Mouse (Mus musculus): ENCODE measurements at regions not wholly inside any gene's neighbourhood (a gene's known extent, or its start where the extent isn't known, plus 50 kb on each side); places are given as distances from the start of the nearest gene placed in this dataset.

DNA sequence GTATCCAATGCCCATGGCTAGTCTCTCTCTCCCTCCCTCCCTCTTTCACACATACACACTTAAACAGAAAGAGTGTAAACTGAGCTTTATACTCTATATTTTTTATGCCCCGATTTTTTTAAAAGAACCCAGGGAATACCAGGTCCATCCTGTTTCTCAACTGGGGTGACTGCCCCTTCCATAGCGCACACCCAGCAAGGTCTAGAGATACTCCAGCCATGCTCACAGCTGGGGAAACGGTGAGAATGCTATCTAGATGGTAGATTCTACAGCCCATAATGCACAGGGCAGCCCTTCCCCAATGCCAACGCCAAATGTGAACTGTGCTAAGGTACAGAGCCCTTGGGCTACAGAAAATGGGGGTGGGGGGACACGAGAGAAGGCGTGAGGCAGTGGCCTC, 51.2 kb upstream of the Tln2 start:
- DNase-seq (ENCODE audit: low read depth, low spot score) = no peak

- no peak for DNase-seq (ENCODE audit: low read depth, low spot score)
Observed at GRCm38 (mm10) chr9:67611676-67612075, 52.2 kb upstream of the Tln2 start.

DNA sequence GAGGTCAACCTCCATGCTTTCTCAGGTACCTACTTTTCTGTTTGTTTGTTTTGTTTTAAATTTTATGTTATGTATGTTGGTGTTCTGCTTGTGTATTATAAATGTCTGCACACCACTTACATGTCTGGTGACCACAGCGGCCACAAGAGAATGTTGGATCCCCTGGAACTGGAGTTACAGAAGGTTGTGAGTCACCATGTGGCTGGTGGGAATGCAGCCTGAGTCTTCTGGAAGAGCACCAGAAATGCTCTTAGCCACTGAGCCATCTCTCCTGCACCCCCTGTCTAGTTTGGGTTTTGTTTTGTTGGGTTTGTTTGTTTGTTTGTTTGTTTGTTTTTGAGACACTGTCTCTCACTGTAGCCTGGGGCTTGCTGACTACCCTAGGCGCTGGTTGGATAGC, 52.6 kb upstream of the Tln2 start:
- DNase-seq (ENCODE audit: low read depth, low spot score) = no peak

- no peak for DNase-seq (ENCODE audit: low read depth, low spot score)
Observed at GRCm38 (mm10) chr9:67614068-67614727, 54.7 kb upstream of the Tln2 start.

DNA sequence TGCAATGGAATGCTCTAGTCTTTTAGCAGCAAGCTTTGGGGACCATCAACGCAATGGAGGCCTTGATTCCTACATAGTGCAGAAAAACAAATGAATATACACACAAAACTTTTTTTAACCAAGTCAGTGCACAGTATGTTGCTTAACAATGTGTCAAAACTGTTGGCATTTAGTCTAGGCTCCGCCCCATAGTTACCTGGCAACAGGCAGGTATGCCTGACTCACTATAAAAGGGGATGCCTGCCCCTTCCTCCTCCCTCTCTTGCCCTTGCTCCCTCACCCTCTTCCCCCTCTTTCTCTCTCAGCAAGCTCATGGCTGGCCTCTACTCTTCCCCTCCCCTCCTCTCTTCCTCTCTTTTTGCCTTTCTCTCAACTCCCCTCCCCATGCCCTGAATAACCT, 56.7 kb upstream of the Tln2 start:
- DNase-seq (ENCODE audit: low read depth, low spot score) = no peak

- DNase-seq (ENCODE audit: low read depth, low spot score) = no peak
Observed at GRCm38 (mm10) chr9:67617341-67618217, 58.1 kb upstream of the Tln2 start.

GRCm38 (mm10) chr9:67620945-67621344, 61.4 kb upstream of the Tln2 start:
- no peak for DNase-seq (ENCODE audit: low read depth, low spot score)

DNA sequence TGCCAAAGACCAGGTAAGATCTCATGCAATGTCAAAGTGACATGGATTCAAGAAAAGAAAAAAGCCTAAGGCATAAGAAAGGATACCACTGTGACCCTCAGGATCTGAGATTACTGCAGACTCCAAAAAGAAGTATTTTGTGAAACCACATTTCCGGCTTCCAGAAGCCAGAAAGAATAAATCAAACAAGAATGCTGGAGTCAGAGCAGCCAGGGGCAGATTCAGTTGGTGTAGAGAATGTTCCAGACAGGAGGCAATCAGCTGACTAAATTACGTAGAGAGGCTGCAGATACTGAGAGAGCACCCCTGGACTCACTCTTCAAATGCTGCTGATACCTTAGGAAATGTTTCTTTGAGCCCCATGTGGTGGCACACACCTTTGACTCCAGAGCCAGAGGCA, 67.7 kb upstream of the Tln2 start:
- DNase-seq (ENCODE audit: low read depth, low spot score) = no peak

- DNase-seq (ENCODE audit: low read depth, low spot score) = no peak
Observed at GRCm38 (mm10) chr9:67629624-67630023, 70.1 kb upstream of the Tln2 start.

DNA sequence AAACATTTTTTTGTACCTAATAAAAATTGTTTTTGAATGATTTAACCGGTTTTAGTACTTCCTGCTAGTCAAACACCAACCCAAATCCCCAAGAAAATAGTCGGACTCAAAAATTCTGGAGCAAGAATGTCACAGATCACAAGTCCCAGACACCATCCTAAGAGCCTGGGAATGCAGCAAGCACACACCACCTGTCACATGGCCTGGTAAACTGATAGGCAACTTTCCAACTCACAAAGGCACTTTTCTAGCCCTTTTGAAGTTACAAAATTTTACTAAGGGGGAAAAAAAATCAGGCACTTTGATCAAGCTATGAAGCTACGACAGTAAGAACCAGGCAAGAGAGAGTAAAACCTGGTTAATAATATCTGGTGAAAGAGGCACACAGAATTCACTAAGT, 70.7 kb upstream of the Tln2 start:
- no peak for DNase-seq (ENCODE audit: low read depth, low spot score)

DNA sequence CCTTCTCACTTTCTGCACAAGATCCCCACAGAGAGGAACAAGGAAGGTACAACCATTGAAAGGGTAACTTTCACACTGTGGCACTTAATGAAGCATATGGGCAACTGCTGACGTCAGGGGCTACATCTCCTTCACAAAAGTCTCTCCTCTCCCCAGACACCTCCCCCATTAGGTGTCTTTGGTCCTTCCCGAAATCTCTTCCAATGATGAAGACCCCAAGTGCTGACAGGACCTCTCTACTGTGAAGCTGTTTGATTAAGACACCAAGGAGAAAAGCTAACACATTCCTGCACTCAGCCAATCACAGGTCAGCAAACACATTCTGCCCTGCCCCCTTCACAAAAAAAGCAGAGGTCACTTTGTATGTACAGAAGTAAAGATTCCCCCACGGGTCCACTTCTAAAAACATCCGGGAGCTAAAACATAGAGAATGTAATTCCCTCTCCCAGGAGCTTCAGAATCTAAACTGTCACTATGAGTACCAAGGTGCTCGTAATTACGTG, 72.3 kb upstream of the Tln2 start:
- DNase-seq (ENCODE audit: low read depth, low spot score) = no peak

DNA sequence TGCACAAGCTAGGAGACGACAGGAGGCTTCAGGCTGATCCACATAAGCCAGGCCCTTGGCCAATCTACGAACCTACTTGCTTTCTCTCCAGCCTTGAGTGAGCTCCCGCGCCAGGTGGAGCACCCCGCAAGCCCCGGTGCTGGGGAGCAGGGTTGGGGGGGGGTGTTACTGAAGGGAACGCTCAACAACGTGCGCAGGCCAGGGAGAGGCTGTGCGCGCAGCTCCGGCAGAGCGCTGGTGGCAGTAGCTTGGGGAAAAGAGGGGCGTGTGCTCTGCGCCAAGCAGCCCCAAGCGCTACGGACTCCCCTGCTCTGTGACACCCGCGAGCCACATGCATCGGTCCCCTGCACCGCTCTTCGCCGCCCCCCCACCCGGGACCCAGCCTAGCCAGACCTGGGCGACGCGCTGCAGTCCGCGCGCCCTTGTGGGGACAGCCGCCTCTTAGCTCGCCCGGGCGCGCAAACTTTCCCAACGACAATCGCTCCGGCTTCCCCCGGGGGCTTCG, 73.1 kb upstream of the Tln2 start:
- no peak for DNase-seq (ENCODE audit: low read depth, low spot score)

- no peak for DNase-seq (ENCODE audit: low read depth, low spot score)
Observed at GRCm38 (mm10) chr9:67633026-67633741, 73.7 kb upstream of the Tln2 start.

GRCm38 (mm10) chr9:67633761-67634441, 74.4 kb upstream of the Tln2 start:
- DNase-seq (ENCODE audit: low read depth, low spot score) = peak; percentile 46

DNA sequence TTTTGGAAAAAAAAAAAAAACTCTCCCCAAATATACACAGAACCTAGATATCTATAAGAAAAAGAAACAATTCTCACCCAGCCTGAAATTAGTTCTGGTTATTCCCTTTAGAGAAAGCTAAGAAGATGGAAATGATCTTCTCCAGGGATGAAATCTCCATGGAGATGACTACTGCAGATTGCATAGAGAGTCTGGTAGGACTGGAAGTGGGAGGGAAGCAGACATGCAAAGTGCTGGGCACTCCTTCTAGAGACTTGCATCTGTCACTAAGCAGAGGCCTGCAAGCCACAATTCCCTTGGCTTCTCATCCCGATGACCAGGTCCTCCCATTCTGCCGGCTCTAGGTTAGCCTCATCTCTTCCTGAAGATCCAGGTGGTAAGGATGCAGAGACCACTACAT, 87.3 kb upstream of the Tln2 start:
- DNase-seq (ENCODE audit: low read depth, low spot score) = no peak

DNA sequence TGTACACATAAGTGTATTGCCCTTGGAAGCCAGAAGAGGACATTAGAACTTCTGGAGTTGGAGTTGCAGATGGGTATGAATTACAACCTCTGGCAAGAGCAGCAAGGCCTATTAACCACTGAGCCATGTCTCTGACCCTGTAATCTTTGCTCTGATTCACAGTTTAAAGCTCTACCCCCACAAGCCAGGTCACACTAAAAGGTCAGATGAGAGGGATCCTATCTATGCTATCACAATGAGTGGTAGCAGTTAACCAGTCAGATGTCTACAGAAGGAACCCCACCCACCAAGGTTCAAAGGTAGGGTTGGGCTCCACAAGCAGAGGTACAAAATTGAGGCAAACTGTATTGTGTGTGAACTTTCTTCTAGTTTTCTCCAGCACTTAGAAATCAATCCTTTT, 94.5 kb upstream of the C2cd4b start:
- DNase-seq (ENCODE audit: low read depth, low spot score) = no peak

- no peak for DNase-seq (ENCODE audit: low read depth, low spot score)
Observed at GRCm38 (mm10) chr9:67670261-67671020, 88.8 kb upstream of the C2cd4b start.

- DNase-seq (ENCODE audit: low read depth, low spot score) = no peak
Observed at GRCm38 (mm10) chr9:67676906-67677305, 82.3 kb upstream of the C2cd4b start.

DNA sequence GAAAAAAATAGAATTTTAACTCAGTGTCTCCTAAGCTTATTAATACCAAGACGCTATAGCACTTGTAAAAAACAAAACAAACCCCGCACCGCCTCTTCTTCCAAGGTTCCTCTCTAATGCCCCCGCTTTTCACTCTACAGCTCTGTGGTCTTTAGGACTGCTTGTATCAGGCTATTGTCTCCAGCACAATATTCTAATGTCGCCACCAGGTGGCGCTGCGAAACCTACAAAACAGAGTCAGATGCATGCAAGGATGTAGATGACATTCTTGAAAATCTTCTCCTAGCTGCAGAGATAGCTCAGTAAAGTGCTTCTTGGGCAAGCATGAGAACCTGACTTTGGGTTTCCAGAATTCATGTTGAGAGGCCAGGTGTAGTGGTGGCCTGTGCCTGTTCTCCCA, 75.9 kb upstream of the C2cd4b start:
- DNase-seq (ENCODE audit: low read depth, low spot score) = peak; percentile 72

- DNase-seq (ENCODE audit: low read depth, low spot score) = no peak
Observed at GRCm38 (mm10) chr9:67692396-67692795, 66.8 kb upstream of the C2cd4b start.

DNA sequence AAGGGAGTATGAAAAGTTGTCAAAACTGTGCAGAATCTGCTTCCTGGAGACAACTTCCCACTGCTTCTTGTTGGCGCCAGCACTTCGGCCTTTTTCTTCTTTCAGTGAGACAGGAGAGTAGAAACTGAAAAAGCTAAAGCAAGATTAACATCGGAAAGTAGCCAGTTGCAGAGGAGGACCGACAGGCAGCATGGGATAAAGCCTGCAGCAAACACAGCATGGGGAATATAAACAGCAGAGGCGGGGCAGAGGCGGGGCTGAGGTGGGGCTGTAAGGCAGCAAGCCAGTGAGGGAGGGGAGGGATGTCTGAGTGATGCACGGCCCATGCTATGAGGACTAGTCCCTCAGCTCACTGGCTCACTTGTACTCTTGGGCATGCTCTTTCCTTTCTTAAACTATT, 65.5 kb upstream of the C2cd4b start:
- DNase-seq (ENCODE audit: low read depth, low spot score) = peak; percentile 50

All from telencephalon, adult 2 months (tissue).